Mouse (Mus musculus): Measurements from ENCODE around the gene Psmc5.
"Not testable (repeated sequence)": the region's sequence is repeated elsewhere in the genome, so short reads cannot be mapped to it uniquely, and the experiment has no call there.

Psmc5 gene

GRCm38 (mm10) chr11:106255685-106256451 is at the start of gene Psmc5, which contains the start of gene Ftsj3:
Gene Psmc5 (plus strand): TSS chr11:106256154.
Gene Ftsj3 (minus strand): TSS chr11:106256079.
- peak; percentile 98 to 99 for DNase-seq (ENCODE audit: low spot score in 2 of 2)

- no peak for DNase-seq (ENCODE audit: low spot score in 2 of 2)
Observed at GRCm38 (mm10) chr11:106212771-106213170, 43.2 kb upstream of the Psmc5 start.

- no peak for DNase-seq (ENCODE audit: low spot score in 2 of 2)
Observed at GRCm38 (mm10) chr11:106214856-106215255, 41.1 kb upstream of the Psmc5 start.

GRCm38 (mm10) chr11:106215450-106215859 is 40.5 kb upstream of the Psmc5 start:
- DNase-seq (ENCODE audit: low spot score in 2 of 2): no peak

- DNase-seq (ENCODE audit: low spot score in 2 of 2): peak; percentile 98 to 99
Observed at GRCm38 (mm10) chr11:106215927-106216729, 39.8 kb upstream of the Psmc5 start, which contains the start of gene Ccdc47. Gene Ccdc47 (minus strand): TSS chr11:106216344.

- peak; percentile 96 for DNase-seq (ENCODE audit: low spot score in 2 of 2)
Observed at GRCm38 (mm10) chr11:106216730-106217490, 39.0 kb upstream of the Psmc5 start, which contains the start of gene Ddx42. Gene Ddx42 (plus strand): TSS chr11:106216926.

GRCm38 (mm10) chr11:106220603-106221002 is 35.4 kb upstream of the Psmc5 start:
- no peak for DNase-seq (ENCODE audit: low spot score in 2 of 2)

- not testable (repeated sequence) for DNase-seq (ENCODE audit: low spot score in 2 of 2)
Observed at GRCm38 (mm10) chr11:106233978-106234377, 22.0 kb upstream of the Psmc5 start.

GRCm38 (mm10) chr11:106246834-106247233 is 9.1 kb upstream of the Psmc5 start:
- no peak for DNase-seq (ENCODE audit: low spot score in 2 of 2)

GRCm38 (mm10) chr11:106249326-106249725 is 6.6 kb upstream of the Psmc5 start:
- no peak for DNase-seq (ENCODE audit: low spot score in 2 of 2)

GRCm38 (mm10) chr11:106254767-106255166 is 1.2 kb upstream of the Psmc5 start:
- no peak for DNase-seq (ENCODE audit: low spot score in 2 of 2)

GRCm38 (mm10) chr11:106255174-106255573 is 780 bp upstream of the Psmc5 start:
- no peak for DNase-seq (ENCODE audit: low spot score in 2 of 2)

GRCm38 (mm10) chr11:106256775-106257174 is 821 bp downstream of the Psmc5 start:
- no peak for DNase-seq (ENCODE audit: low spot score in 2 of 2)

GRCm38 (mm10) chr11:106260826-106261450 is 5.0 kb downstream of the Psmc5 start:
- DNase-seq (ENCODE audit: low spot score in 2 of 2): peak in 1 of 2 experiments; percentile 15

- peak in 1 of 2 experiments; percentile 16 for DNase-seq (ENCODE audit: low spot score in 2 of 2)
Observed at GRCm38 (mm10) chr11:106263963-106264362, 8.0 kb downstream of the Psmc5 start.

GRCm38 (mm10) chr11:106264988-106265387 is 9.0 kb downstream of the Psmc5 start:
- DNase-seq (ENCODE audit: low spot score in 2 of 2): no peak

- DNase-seq (ENCODE audit: low spot score in 2 of 2): no peak
Observed at GRCm38 (mm10) chr11:106265570-106265969, 9.6 kb downstream of the Psmc5 start.

GRCm38 (mm10) chr11:106266431-106266830 is 10.5 kb downstream of the Psmc5 start:
- DNase-seq (ENCODE audit: low spot score in 2 of 2): peak in 1 of 2 experiments; percentile 14

- peak in 1 of 2 experiments; percentile 31 for DNase-seq (ENCODE audit: low spot score in 2 of 2)
Observed at GRCm38 (mm10) chr11:106267311-106267852, 11.4 kb downstream of the Psmc5 start.

GRCm38 (mm10) chr11:106267871-106268270 is 11.9 kb downstream of the Psmc5 start:
- DNase-seq (ENCODE audit: low spot score in 2 of 2): peak in 1 of 2 experiments; percentile 14

Measured in right cerebral cortex, postnatal 10 days (tissue).